Mouse (Mus musculus) kidney, postnatal 10 days (tissue): ENCODE results near the gene Iqcf3.
"Not testable (repeated sequence)": the region's sequence is repeated elsewhere in the genome, so short reads cannot be mapped to it uniquely, and the experiment has no call there.

Experiments
- DNase-seq: peaks from one replicate; pipeline ENCODE4 v3.0.0; 2021; ENCODE audit warnings: mixed read lengths

The Iqcf3 gene

GRCm38 (mm10) chr9:106561531-106561930 lies at the start of gene Iqcf3:
TSS of gene Iqcf3 (minus strand) at chr9:106561631.
- no peak for DNase-seq

GRCm38 (mm10) chr9:106610727-106611126 lies 49.3 kb upstream of the Iqcf3 start:
- no peak for DNase-seq

DNA sequence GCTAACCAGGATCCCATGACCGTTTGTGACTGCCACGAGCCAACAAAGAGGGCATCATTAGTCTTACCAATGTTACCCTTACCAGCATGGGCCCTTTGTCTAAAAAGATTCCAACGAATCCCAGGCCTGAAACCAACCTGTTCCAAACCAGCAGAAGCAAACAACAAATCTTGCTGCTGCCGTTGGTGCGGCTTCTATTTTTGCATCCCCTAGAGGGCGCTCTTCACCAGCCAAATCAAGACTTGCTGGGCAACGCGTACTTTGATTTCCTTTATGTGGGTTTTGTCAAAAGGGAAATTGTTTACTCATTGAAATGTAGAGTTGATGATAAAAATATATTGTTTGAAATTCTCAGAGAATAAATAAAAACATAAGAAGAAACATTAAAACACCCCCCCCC lies 39.1 kb upstream of the Iqcf3 start:
- peak; percentile 63 for DNase-seq

GRCm38 (mm10) chr9:106598466-106598865 lies 37.0 kb upstream of the Iqcf3 start:
- DNase-seq: peak; percentile 9

DNA sequence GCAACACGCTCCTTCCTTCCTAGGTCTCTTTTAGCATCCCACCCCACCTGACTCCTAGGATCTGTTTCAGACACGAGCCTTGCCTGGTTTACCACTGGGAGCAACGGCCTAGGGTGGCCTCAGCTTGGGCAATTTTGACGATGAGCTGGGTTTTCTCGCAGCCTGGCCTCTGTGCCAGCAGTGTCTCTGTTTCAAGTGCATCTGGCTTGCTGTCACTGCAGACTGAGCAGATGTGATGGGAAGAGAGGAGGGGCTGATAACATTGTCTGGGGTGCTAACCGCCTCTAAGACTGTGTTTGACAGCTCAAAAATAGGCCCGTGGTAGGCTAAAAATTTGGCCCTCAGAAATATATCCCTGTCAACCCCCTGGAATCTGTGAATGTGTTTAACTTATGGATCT lies 34.4 kb upstream of the Iqcf3 start:
- DNase-seq: no peak

DNA sequence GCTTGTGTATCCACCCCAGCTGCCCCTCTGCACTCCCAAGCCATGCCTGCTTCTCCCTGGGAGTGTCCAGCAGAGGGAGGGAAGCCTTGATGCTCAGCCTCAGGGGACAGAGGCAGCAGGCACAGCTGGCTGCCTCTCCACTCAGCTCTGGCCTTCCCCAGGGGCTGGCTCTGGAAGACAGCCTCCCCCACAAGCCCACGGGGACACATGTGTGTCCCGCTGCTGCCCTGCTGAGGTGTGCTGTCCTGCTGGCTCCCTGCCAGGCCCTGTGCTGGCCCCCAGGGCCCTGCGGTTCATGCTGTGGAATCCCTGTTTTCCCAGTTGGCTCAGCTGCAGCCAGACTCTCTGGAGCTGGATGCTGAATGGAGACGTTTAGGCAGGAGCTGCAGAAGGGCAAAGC lies 34.0 kb upstream of the Iqcf3 start:
- DNase-seq: not testable (repeated sequence)

- DNase-seq: no peak
Observed at GRCm38 (mm10) chr9:106592158-106592557, 30.7 kb upstream of the Iqcf3 start.

DNA sequence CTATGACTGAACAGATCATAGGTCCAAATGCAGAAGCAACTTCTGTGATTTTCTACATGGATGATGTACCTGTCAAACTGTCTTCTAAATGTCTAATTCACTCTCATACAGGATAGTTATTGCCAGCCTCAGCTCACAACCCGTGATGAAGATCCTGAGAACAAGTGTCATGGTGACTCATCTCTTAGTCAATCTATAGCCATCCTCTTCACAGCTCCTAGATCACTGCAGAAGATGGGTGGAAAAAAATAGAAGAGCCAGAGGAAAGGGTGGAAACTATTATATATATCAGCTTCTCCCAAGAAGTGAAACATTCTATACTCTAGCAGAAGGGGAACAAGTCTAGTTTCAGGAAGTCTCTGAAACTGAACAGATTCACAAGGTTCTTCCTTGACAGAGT lies 21.1 kb upstream of the Iqcf3 start:
- DNase-seq: no peak

DNA sequence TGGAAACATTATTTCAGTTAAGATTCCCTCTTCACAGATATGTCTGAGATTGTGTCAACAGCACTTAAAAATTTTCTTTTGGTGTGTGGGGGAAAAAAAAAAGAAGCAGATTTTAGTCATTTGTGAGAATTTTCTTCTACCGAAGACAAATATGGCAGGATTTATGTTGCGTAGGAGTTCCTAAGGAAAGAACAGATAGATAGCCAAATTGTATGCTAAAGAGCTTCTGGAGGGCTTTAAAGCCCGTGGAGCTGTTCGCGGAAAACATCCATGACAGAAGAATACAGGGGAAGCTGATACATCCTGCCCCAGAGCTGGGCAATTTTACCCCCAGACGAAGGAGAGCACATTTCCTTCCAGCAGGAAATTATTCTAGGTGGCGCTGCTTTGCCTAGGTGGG lies 18.6 kb upstream of the Iqcf3 start:
- no peak for DNase-seq

- DNase-seq: no peak
Observed at GRCm38 (mm10) chr9:106576112-106576511, 14.7 kb upstream of the Iqcf3 start.

DNA sequence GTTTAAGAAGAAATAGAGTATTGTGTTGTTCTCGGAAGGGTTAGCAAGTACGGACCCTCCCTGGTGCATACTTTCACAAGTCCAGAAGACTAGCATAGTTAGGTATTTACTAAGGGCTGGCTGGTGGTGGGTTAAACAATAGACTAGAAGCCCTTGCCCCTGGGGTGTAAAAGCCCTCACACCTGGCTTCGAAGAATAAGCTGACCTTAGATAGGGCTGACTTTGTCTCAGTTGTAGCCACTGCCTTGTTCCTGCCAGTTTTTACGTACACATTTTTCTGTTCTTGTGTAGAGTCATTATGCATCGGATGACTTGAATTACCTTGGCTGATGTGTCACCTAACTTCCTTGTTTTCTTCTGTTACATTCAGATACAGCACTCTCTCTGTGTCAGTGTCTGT lies 11.9 kb upstream of the Iqcf3 start:
- no peak for DNase-seq

DNA sequence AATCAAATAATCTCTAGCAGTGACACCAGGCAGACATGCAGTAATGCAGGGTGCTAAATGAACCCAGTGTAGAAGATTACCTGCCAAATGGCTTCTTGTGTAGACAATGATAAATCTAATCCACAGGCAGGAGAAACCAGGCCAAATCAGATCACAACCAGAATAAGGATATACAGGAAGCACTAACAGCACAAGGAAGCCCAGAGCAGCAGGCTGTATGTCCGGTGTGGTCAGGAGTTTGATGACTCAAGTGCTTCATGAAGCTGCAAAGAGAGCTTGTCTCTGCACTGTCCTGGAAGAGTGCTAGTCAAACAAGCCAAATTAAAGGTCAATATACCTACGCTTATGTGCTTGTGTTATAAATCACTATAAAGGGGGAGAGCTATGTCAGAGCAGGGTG lies 10.8 kb upstream of the Iqcf3 start:
- no peak for DNase-seq

GRCm38 (mm10) chr9:106570896-106571295 lies 9.5 kb upstream of the Iqcf3 start, which contains the start of gene Iqcf4:
TSS of gene Iqcf4 (minus strand) at chr9:106570996.
- no peak for DNase-seq

DNA sequence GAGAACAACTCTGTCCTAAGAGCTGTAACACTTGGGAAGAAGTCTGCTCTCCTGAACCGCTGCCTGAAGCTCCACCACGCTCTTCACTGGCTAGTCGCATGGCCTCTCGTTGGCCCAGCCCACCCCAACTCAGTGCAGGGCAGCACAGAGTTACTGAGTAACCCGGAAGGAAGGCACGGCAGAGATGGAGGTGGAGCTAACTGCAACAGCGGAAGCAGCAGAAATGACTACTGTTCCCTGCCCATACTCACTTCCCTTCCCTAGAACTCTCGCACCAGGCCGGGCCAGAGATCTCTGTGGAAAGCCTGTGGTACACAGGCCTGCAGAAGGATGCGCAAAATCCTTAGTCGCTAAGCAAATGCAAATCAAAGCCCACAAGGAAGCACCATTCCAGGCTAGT lies 5.0 kb upstream of the Iqcf3 start:
- peak; percentile 49 for DNase-seq

GRCm38 (mm10) chr9:106564025-106564424 lies 2.6 kb upstream of the Iqcf3 start:
- DNase-seq: no peak

DNA sequence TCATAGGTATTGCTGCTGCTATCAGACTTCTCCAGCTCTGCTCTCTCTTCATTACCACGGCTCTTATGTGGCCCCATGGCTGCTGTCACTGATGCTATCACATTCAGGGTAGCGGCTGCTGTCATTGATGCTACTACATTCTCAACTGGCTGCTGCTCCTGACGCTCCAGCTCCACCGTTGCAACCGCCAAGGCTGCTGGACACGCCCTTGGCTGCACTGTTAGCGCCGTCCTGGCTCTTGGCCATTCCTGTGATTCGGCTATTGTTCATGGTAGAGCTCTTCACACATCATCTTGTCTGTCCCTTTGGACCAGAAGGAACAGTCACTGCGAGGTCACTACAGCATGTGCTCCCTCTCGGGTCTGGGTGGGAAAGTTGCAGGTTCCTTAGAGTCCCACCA lies 860 bp upstream of the Iqcf3 start:
- no peak for DNase-seq

DNA sequence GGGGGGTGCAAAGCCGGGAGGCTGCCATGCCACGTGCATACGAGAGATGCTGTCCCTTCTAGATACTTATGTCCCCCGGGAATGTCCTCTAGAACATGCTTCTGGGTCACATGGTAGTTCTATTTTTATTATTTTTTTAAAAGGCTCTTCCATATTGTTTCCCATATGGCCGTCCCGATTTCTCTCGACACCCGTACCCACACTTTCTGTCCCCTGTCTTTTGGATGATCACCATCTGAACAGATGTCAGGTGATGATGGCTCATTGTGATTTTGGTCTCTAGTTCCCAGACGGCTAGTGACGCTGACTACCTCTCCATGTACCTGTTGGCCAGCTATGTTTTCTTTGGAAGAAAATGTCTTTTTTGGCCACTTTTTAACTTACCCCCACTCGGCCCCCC lies 26.5 kb downstream of the Iqcf3 start:
- no peak for DNase-seq

DNA sequence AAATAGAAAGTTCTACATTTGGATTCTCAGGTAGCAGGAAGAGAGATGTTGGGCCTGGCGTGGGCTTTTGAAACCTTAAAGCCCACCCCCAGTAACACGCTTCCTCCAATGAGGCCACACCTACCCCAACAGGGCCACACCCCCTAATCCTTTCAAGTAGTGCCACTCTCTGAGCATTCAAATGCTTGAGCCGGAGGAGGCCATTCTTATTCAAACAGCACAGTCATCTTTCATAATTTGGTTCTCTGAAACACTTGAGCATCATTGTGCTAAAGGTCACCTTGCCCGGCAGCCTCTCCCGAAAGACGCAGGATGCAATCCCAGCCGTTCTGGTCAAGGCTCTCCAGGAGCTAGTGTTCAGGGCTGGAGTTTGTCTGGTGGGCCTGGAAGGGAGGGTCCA lies 27.1 kb downstream of the Iqcf3 start:
- no peak for DNase-seq

- DNase-seq: peak; percentile 13
Observed at GRCm38 (mm10) chr9:106531833-106532232, 29.6 kb downstream of the Iqcf3 start.

DNA sequence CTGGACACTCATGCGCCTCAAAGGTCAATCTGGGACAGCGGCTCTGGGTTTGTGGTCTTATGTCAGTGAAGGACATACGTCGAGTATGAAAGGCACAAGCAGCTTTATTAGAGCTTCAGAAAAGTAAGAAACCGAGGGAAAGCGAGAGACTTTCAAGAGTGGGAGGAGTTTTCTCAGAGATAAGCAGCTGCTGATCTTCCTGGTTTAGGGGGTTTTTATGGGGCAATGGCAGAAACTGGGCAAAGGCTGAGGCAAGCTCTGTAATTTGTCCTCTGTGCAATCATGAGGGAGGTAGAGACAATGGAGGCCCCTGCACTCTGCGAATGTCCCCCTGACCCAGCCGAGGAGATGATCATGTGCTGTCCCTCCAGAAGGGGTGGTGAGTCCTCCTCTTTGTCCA lies 41.5 kb downstream of the Iqcf3 start:
- DNase-seq: no peak

- no peak for DNase-seq
Observed at GRCm38 (mm10) chr9:106519433-106519832, 42.0 kb downstream of the Iqcf3 start.

DNA sequence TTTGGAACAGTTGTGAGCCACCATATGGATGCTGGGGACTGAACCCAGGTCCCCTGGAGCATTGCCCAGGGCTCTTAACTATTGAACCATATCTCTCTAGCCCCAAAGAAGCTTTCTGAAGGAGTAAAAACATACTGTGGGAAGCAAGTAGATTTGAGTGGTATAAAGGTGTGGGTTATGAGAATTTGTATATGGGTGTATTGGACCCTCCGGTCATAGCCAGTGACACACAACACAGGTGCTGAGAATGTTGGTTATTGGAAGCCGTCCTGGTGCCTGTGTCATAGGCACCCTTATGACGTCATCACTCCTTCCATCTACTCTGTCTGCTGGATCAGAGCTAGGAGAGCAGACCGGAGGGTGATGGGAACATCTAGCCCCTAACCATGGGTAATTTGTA lies 47.2 kb downstream of the Iqcf3 start, which contains the start of gene Iqcf5:
Gene Iqcf5, plus strand, starts transcription at position 301 of the 400 bp plus-strand sequence.
- no peak for DNase-seq

- no peak for DNase-seq
Observed at GRCm38 (mm10) chr9:106513566-106513965, 47.9 kb downstream of the Iqcf3 start.

DNA sequence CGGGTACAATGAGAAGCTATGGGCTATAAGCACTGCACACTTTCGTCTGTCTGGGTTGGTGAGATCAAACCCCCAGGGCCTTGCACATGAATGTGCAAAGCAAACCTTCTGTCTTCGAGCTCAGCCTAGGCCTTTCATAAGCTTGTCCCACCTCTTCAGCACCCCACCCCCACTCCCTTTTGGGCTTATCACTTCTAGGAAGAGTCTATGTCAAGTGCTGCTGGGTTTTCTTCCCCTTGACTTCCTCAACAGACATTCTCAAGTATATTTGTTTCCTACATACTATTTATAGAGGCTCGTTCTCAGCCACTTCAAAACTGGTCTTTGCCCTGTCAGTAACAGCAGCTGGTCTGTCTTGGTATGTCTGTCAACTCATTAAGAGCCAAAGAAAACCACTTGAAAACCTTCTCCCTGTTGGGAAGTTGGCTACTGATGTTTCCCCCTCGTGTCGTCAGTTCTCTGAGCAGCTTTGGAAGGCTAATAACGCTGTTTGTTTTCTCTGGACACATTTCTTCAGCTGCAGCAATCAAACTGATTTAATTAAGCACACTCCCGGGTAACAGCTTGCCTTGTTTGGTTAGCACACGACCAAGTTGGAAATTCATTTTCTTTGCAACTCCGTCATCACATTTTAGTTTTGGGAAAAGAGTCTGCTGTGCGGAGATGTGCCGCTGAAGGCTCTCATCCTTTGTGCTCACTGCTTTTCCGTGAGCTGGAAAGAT lies 48.5 kb downstream of the Iqcf3 start:
- DNase-seq: peak; percentile 65

DNA sequence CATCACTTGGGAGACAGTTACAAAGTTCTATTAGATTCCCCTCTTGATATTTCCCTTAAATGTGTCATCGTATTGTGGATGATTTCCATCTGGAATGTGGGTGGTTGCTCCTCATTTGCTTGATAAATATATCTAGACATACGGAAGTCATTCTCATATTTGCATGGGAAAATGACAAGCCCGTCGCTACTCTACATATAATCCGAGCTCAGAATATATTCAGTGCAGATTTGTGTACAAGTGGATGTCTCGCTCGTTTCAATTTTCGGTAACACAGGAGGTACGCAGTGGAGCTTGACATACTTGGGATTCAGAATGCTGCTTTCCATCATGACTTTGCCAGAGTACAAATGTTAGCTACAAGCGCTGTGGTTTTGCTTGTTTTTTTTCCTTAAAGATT lies 52.1 kb downstream of the Iqcf3 start:
- no peak for DNase-seq
